11 mouse cellular contexts compared by ENCODE assay signal in the genomic region with DNA sequence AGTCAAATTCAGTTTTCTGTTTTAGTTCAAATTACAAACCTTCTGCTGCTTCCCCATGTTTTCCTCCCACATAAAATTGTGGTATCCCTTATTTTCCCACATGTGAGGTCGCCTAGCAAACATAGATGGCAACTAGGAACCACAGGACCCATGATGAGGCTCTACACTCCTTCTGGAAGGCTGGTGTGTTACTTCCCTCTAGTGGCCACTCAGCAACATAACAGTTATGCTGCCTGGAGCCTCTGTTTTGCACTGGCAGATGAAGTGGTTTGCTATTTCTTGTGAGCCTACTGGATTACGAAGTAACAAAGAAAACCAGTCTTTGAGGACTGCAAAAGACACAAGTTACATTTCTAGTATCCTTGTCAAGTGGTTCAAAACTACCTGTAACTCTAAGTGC. TPM values are rescaled to one million over a fixed set of nuclear protein-coding genes. Genes with fewer than 3 reads are reported as not detected.
DNase-seq lines count a peak whose midpoint lies in the region; ATAC-seq and TF ChIP-seq lines count a peak whose summit lies in the region.
"Had no signal": no experiment of that assay in that cellular context is flagged by ENCODE, and none has a peak within 500 bp of the region (broad histone marks: within the 10 kb centered on the region; RNA-seq: fewer than 3 reads in every experiment).

No protein-coding gene starts in this region.

- H3K4me2 ChIP-seq in liver, postnatal 0 days (ENCODE audit: low read depth, low read length): no peak overlapping the region

- peak; percentile 63 for ATAC-seq in liver, postnatal 0 days
- no peak for ATAC-seq in erythroblast, adult 5-6 weeks (replicated peaks; ENCODE audit: low FRiP score, poor library complexity, severe bottlenecking)
- ATAC-seq: forebrain, embryonic 16.5 days had no signal

- no peaks in the 10 kb centered on the region for H3K4me1 ChIP-seq in liver, postnatal 0 days (ENCODE audit: insufficient read depth)
- H3K4me1 ChIP-seq: midbrain, embryonic 10.5 days had no signal

- H3K27ac ChIP-seq in layer of hippocampus, adult 2 months: no peak overlapping the region
- no peak overlapping the region for H3K27ac ChIP-seq in liver, postnatal 0 days (ENCODE audit: low read depth)
- H3K27ac ChIP-seq: midbrain, embryonic 10.5 days had no signal

- no peak for TF ChIP-seq EP300 in liver, postnatal 0 days (IDR thresholded peaks at IDR 0.05; ENCODE audit: low read depth)

- H3K9ac ChIP-seq in liver, postnatal 0 days (replicated peaks): no peak overlapping the region

- no peak overlapping the region for H3K4me3 ChIP-seq in layer of hippocampus, adult 2 months
- no peak overlapping the region for H3K4me3 ChIP-seq in liver, postnatal 0 days (ENCODE audit: low read depth, low read length)
- H3K4me3 ChIP-seq: midbrain, embryonic 10.5 days had no signal

- no peaks in the 10 kb centered on the region for H3K36me3 ChIP-seq in liver, postnatal 0 days (replicated peaks; ENCODE audit: insufficient read depth, low read length)
- H3K36me3 ChIP-seq: midbrain, embryonic 10.5 days had no signal

- WGBS in liver, postnatal 0 days (ENCODE audit: insufficient replicate concordance): 18% methylated on average over 2 of the region's 2 CpGs

- no peak for DNase-seq in layer of hippocampus, adult 2 months (ENCODE audit: low spot score in 2 of 2)
- DNase-seq in layer of hippocampus, adult 11-12 months (ENCODE audit: low spot score): no peak
- DNase-seq in ES-CJ7 (ENCODE audit: low read depth, low spot score) (peak; percentile 58), ZHBTc4 (ENCODE audit: low read depth, low spot score) (peak; percentile 52)
- DNase-seq in liver, postnatal 0 days: peak; percentile 26
- DNase-seq in urinary bladder, adult 18-20 months (ENCODE audit: low spot score in 2 of 2): no peak
- DNase-seq: right cerebral cortex, postnatal 14 days had no signal

- H3K9me3 ChIP-seq in liver, postnatal 0 days (ENCODE audit: low read length): no peaks in the 10 kb centered on the region

- H3K27me3 ChIP-seq in liver, postnatal 0 days (ENCODE audit: insufficient read depth, low read length): no peaks in the 10 kb centered on the region

- peak; percentile 65 for TF ChIP-seq CTCF in layer of hippocampus, adult 2 months (conservative IDR thresholded peaks at IDR 0.05)
- peak; percentile 80 for TF ChIP-seq CTCF in liver, postnatal 0 days (IDR thresholded peaks at IDR 0.05; ENCODE audit: low read depth)

RNA-seq across cellular contexts. Expression of a gene that starts 16.1 kb away (rescaled TPM):
- not detected for total RNA-seq in layer of hippocampus, adult 2 months (2021)
- polyA plus RNA-seq in liver, postnatal 0 days (2015; fragmentation: Nextera tagmentation; extraction: Ambion mirVana): 0.31 and 0.51 TPM in 2 replicates
- not detected in 2 replicates for total RNA-seq in erythroblast, adult 5-6 weeks (2015; ENCODE audit: low replicate concordance)
- total RNA-seq in erythroblast, adult 5-6 weeks (2017; ENCODE audit: low replicate concordance): not detected in 2 replicates
- total RNA-seq: left cerebral cortex, postnatal 14 days had no signal
- polyA plus RNA-seq: forebrain, embryonic 16.5 days; midbrain, embryonic 10.5 days had no signal

Comparison
In these comparisons a context has a peak if more than half of its experiments do, and no peak if none do; other contexts are left out.
1. DNase-seq: peak in ES-CJ7 (single experiment), ZHBTc4 (single experiment) and liver, postnatal 0 days (single experiment); none in layer of hippocampus, adult 2 months (0 of 2), layer of hippocampus, adult 11-12 months (single experiment) and urinary bladder, adult 18-20 months (0 of 2).